ENCODE assay signal across 24 mouse cellular contexts in the genomic region with DNA sequence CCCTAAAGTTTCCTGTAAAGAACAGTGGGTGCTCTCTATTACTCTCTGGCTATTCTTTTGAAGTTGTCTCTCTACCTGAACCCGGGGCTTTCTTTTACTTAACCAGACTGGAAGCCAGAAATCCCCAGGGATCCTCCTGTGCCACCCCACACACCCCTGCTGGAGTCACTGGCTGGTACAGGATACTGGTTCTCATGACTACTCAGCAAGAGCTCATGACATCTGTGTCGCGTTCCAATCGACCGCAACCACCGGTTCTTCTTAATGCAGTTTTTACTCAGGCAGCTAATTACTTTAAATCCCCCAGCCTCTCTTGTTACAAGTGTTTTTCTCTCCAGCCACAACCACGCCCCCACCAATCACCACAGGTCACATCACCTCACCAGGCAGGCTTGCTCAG. TPM values are rescaled to one million over a fixed set of nuclear protein-coding genes. Genes with fewer than 3 reads are reported as not detected.
DNase-seq lines count a peak whose midpoint lies in the region; ATAC-seq and TF ChIP-seq lines count a peak whose summit lies in the region.
"Had no signal": no experiment of that assay in that cellular context is flagged by ENCODE, and none has a peak within 500 bp of the region (broad histone marks: within the 10 kb centered on the region; RNA-seq: fewer than 3 reads in every experiment).

No protein-coding gene starts in this region.

- no peak overlapping the region for H3K27ac ChIP-seq in kidney, postnatal 0 days
- H3K27ac ChIP-seq in ES-Bruce4 (ENCODE audit: insufficient read depth, low read length), result peak overlapping the region; percentile 53
- no peak overlapping the region for H3K27ac ChIP-seq in embryonic facial prominence, embryonic 11.5 days (replicated peaks; ENCODE audit: low read depth, low read length)
- H3K27ac ChIP-seq: embryonic facial prominence, embryonic 12.5 days; forebrain, embryonic 10.5 days; forebrain, embryonic 13.5 days; heart, embryonic 13.5 days; hindbrain, embryonic 12.5 days; hindbrain, embryonic 15.5 days had no signal

- peaks cover 9% of the 10 kb centered on the region for H3K36me3 ChIP-seq in kidney, postnatal 0 days (ENCODE audit: insufficient read depth, low read length)
- H3K36me3 ChIP-seq in ES-Bruce4 (ENCODE audit: control insufficient read depth, insufficient read depth, low read length, poor library complexity, severe bottlenecking), result peaks cover 8% of the 10 kb centered on the region
- H3K36me3 ChIP-seq in embryonic facial prominence, embryonic 11.5 days (replicated peaks; ENCODE audit: control insufficient read depth, insufficient read depth, low read depth, low read length), result peaks cover 8% of the 10 kb centered on the region

- no peak overlapping the region for H3K9ac ChIP-seq in kidney, postnatal 0 days (ENCODE audit: low read depth, low read length)
- H3K9ac ChIP-seq in ES-Bruce4 (ENCODE audit: low read depth, poor library complexity, severe bottlenecking), result peak overlapping the region; percentile 13; the same call in 1 of the 2 replicates
- H3K9ac ChIP-seq in embryonic facial prominence, embryonic 11.5 days (replicated peaks; ENCODE audit: low read length), result no peak overlapping the region
- H3K9ac ChIP-seq: embryonic facial prominence, embryonic 12.5 days; forebrain, embryonic 13.5 days; heart, embryonic 13.5 days; hindbrain, embryonic 12.5 days; hindbrain, embryonic 15.5 days had no signal

- no peak overlapping the region for H3K4me3 ChIP-seq in kidney, postnatal 0 days (replicated peaks; ENCODE audit: low read depth, low read length)
- peak overlapping the region; percentile 49 for H3K4me3 ChIP-seq in ES-Bruce4 (ENCODE audit: low read depth, low read length)
- H3K4me3 ChIP-seq in embryonic facial prominence, embryonic 11.5 days (ENCODE audit: low read depth, low read length), result no peak overlapping the region
- H3K4me3 ChIP-seq: embryonic facial prominence, embryonic 12.5 days; forebrain, embryonic 10.5 days; forebrain, embryonic 13.5 days; heart, embryonic 13.5 days; hindbrain, embryonic 12.5 days; hindbrain, embryonic 15.5 days had no signal

- no peaks in the 10 kb centered on the region for H3K4me1 ChIP-seq in kidney, postnatal 0 days (replicated peaks; ENCODE audit: insufficient read depth, low read length)
- H3K4me1 ChIP-seq in ES-Bruce4 (ENCODE audit: control insufficient read depth, insufficient read depth, low read length), result no peaks in the 10 kb centered on the region
- no peaks in the 10 kb centered on the region for H3K4me1 ChIP-seq in embryonic facial prominence, embryonic 11.5 days (ENCODE audit: control insufficient read depth, insufficient read depth, low read length)
- H3K4me1 ChIP-seq: embryonic facial prominence, embryonic 12.5 days; forebrain, embryonic 10.5 days; forebrain, embryonic 13.5 days; heart, embryonic 13.5 days; hindbrain, embryonic 12.5 days; hindbrain, embryonic 15.5 days had no signal

- no peak for TF ChIP-seq EP300 in ES-Bruce4 (IDR thresholded peaks at IDR 0.05; ENCODE audit: insufficient read depth, low read depth, low read length)

- no peak for TF ChIP-seq CTCF in kidney, postnatal 0 days (IDR thresholded peaks at IDR 0.05; ENCODE audit: low read depth)
- TF ChIP-seq CTCF in ES-Bruce4 (IDR thresholded peaks at IDR 0.05; ENCODE audit: low read depth, low read length), result no peak

- peak; percentile 19 for DNase-seq in kidney, postnatal 0 days (ENCODE audit: low spot score)
- no peak for DNase-seq in kidney, adult 8-10 months
- DNase-seq in embryonic facial prominence, embryonic 11.5 days (ENCODE audit: low spot score), result peak; percentile 42
- DNase-seq in natural killer cell, adult 2 months (ENCODE audit: low spot score in 2 of 2), result no peak
- DNase-seq in cerebellum, postnatal 14 days, result no peak
- DNase-seq: adrenal gland, postnatal 10 days; adrenal gland, postnatal 36 days; cerebellum, adult 18-20 months; cerebellum, adult 9-10 months; cerebellum, postnatal 25 days; embryo, embryonic 11 days; gastrocnemius, postnatal 10 days; gastrocnemius, postnatal 36 days had no signal

- H3K9me3 ChIP-seq in kidney, postnatal 0 days (replicated peaks; ENCODE audit: low read length), result peaks cover 10% of the 10 kb centered on the region
- peaks cover 35% of the 10 kb centered on the region for H3K9me3 ChIP-seq in ES-Bruce4 (replicated peaks; ENCODE audit: control insufficient read depth, insufficient read depth, low read length, poor library complexity, severe bottlenecking)
- H3K9me3 ChIP-seq in embryonic facial prominence, embryonic 11.5 days (replicated peaks; ENCODE audit: control insufficient read depth, low read length), result peaks cover 7% of the 10 kb centered on the region

- 72% methylated on average over 7 of the region's 7 CpGs for WGBS in kidney, postnatal 0 days
- 46% methylated on average over 7 of the region's 7 CpGs for WGBS in embryonic facial prominence, embryonic 11.5 days

- TF ChIP-seq POLR2A in ES-Bruce4 (IDR thresholded peaks at IDR 0.05; ENCODE audit: insufficient read depth, low read length), result peak; percentile 13

- H3K4me2 ChIP-seq in kidney, postnatal 0 days (ENCODE audit: low read length), result no peak overlapping the region
- no peak overlapping the region for H3K4me2 ChIP-seq in embryonic facial prominence, embryonic 11.5 days (ENCODE audit: low read depth, low read length)
- H3K4me2 ChIP-seq: embryonic facial prominence, embryonic 12.5 days; forebrain, embryonic 13.5 days; heart, embryonic 13.5 days; hindbrain, embryonic 12.5 days; hindbrain, embryonic 15.5 days had no signal

- ATAC-seq in kidney, postnatal 0 days (replicated peaks; ENCODE audit: low FRiP score, low read depth), result no peak
- no peak for ATAC-seq in embryonic facial prominence, embryonic 11.5 days (replicated peaks; ENCODE audit: insufficient number of reproducible peaks, low FRiP score, low TSS enrichment, low read depth)
- ATAC-seq: CD4-positive, CD25-positive, alpha-beta regulatory T cell, adult 4 months; forebrain, embryonic 13.5 days; forebrain, embryonic 16.5 days; intestine, postnatal 0 days; Patski had no signal

- no peaks in the 10 kb centered on the region for H3K27me3 ChIP-seq in kidney, postnatal 0 days (ENCODE audit: insufficient read depth, low read length)
- no peaks in the 10 kb centered on the region for H3K27me3 ChIP-seq in ES-Bruce4 (ENCODE audit: control insufficient read depth, insufficient read depth, low read length, poor library complexity, severe bottlenecking)
- no peaks in the 10 kb centered on the region for H3K27me3 ChIP-seq in embryonic facial prominence, embryonic 11.5 days (ENCODE audit: control insufficient read depth, insufficient read depth, low read length)
- H3K27me3 ChIP-seq: embryonic facial prominence, embryonic 12.5 days; forebrain, embryonic 13.5 days; heart, embryonic 13.5 days; hindbrain, embryonic 12.5 days; hindbrain, embryonic 15.5 days; Patski had no signal

RNA-seq across cellular contexts. Expression of gene Zfp420, which starts 20.3 kb away (rescaled TPM):
- polyA plus RNA-seq in kidney, postnatal 0 days (2015; fragmentation: Nextera tagmentation; extraction: Ambion mirVana), result 5.5 and 5.6 TPM in 2 replicates
- polyA plus RNA-seq in ES-Bruce4 (2011; ENCODE audit: insufficient read depth, insufficient read length, low read depth, missing spikeins), result 11.4 and 13.4 TPM in 2 replicates
- polyA plus RNA-seq in embryonic facial prominence, embryonic 11.5 days (2014; fragmentation: Nextera tagmentation; extraction: Ambion mirVana), result 8.9 and 9.1 TPM in 2 replicates

RNA-seq across cellular contexts. Expression of gene Zfp27, which starts 26.3 kb away (rescaled TPM):
- 7.7 and 7.8 TPM in 2 replicates for polyA plus RNA-seq in kidney, postnatal 0 days (2015; fragmentation: Nextera tagmentation; extraction: Ambion mirVana)
- 3.7 and 5.0 TPM in 2 replicates for polyA plus RNA-seq in ES-Bruce4 (2011; ENCODE audit: insufficient read depth, insufficient read length, low read depth, missing spikeins)
- polyA plus RNA-seq in embryonic facial prominence, embryonic 11.5 days (2014; fragmentation: Nextera tagmentation; extraction: Ambion mirVana), result 14.8 and 15.5 TPM in 2 replicates

RNA-seq across cellular contexts. Expression of gene Zfp940, which starts 26.6 kb away (rescaled TPM):
- polyA plus RNA-seq in kidney, postnatal 0 days (2015; fragmentation: Nextera tagmentation; extraction: Ambion mirVana), result 4.6 TPM in 2 replicates
- polyA plus RNA-seq in ES-Bruce4 (2011; ENCODE audit: insufficient read depth, insufficient read length, low read depth, missing spikeins), result 10.2 and 13.9 TPM in 2 replicates
- polyA plus RNA-seq in embryonic facial prominence, embryonic 11.5 days (2014; fragmentation: Nextera tagmentation; extraction: Ambion mirVana), result 9.4 and 10.7 TPM in 2 replicates

RNA-seq across cellular contexts. Expression of gene Zfp383, which starts 28.0 kb away (rescaled TPM):
- polyA plus RNA-seq in kidney, postnatal 0 days (2015; fragmentation: Nextera tagmentation; extraction: Ambion mirVana), result 3.9 and 4.7 TPM in 2 replicates
- 10.4 and 10.8 TPM in 2 replicates for polyA plus RNA-seq in ES-Bruce4 (2011; ENCODE audit: insufficient read depth, insufficient read length, low read depth, missing spikeins)
- 10.3 and 12.6 TPM in 2 replicates for polyA plus RNA-seq in embryonic facial prominence, embryonic 11.5 days (2014; fragmentation: Nextera tagmentation; extraction: Ambion mirVana)

Comparison
In these comparisons a context has a peak if more than half of its experiments do, and no peak if none do; other contexts are left out.
1. DNase-seq: peak in kidney, postnatal 0 days (single experiment) and embryonic facial prominence, embryonic 11.5 days (single experiment); none in kidney, adult 8-10 months (0 of 2), natural killer cell, adult 2 months (0 of 2) and cerebellum, postnatal 14 days (0 of 2).